9 mouse cellular contexts compared by ENCODE assay signal in genomic region chr6:58770654-58771218, GRCm38 (mm10).
DNase-seq lines count a peak whose midpoint lies in the region; ATAC-seq and TF ChIP-seq lines count a peak whose summit lies in the region.
"Had no signal": no experiment of that assay in that cellular context is flagged by ENCODE, and none has a peak within 500 bp of the region (broad histone marks: within the 10 kb centered on the region; RNA-seq: fewer than 3 reads in every experiment).

No protein-coding gene starts in this region.

- H3K4me3 ChIP-seq in liver, adult 2 months (ENCODE audit: insufficient read depth, low read depth, low read length), result no peak overlapping the region
- H3K4me3 ChIP-seq in neural tube, embryonic 11.5 days (ENCODE audit: low read depth, low read length), result no peak overlapping the region
- H3K4me3 ChIP-seq: heart, embryonic 15.5 days had no signal

- peaks cover 1% of the 10 kb centered on the region; the same call in 1 of the 2 replicates for H3K4me1 ChIP-seq in liver, adult 2 months (ENCODE audit: control insufficient read depth, insufficient read depth, low read length)
- H3K4me1 ChIP-seq in neural tube, embryonic 11.5 days (ENCODE audit: control insufficient read depth, insufficient read depth, low read length), result no peaks in the 10 kb centered on the region

- H3K79me2 ChIP-seq in liver, adult 2 months (ENCODE audit: control insufficient read depth, insufficient read depth, low read length), result no peaks in the 10 kb centered on the region

- ATAC-seq in neural tube, embryonic 11.5 days (ENCODE audit: insufficient read depth, low FRiP score, low TSS enrichment), result peak; percentile 53; the same call in 1 of the 2 replicates

- no peaks in the 10 kb centered on the region for H3K27me3 ChIP-seq in liver, adult 2 months (ENCODE audit: control insufficient read depth, insufficient read depth, low read length)
- no peaks in the 10 kb centered on the region for H3K27me3 ChIP-seq in neural tube, embryonic 11.5 days (ENCODE audit: control insufficient read depth, insufficient read depth, low read length)
- H3K27me3 ChIP-seq: heart, embryonic 15.5 days had no signal

- no peak overlapping the region for H3K9ac ChIP-seq in liver, adult 2 months (ENCODE audit: low read depth, low read length)
- no peak overlapping the region for H3K9ac ChIP-seq in neural tube, embryonic 11.5 days (ENCODE audit: low read length)
- H3K9ac ChIP-seq: heart, embryonic 15.5 days had no signal

- DNase-seq in A20 (ENCODE audit: low read depth, low spot score), result peak; percentile 54
- DNase-seq in T-cell, adult 2 months (ENCODE audit: low spot score), result peak; percentile 52
- peak; percentile 55 to 76 for DNase-seq in cerebellum, postnatal 25 days
- peak; percentile 59 to 71 for DNase-seq in frontal cortex, postnatal 36 days (ENCODE audit: low spot score in 2 of 2)
- DNase-seq in kidney, adult 8-10 months, result peak; percentile 12 to 52
- peak; percentile 71 for DNase-seq in liver, adult 2 months (ENCODE audit: extremely low read depth, low read depth, low spot score)
- peak; percentile 75 for DNase-seq in neural tube, embryonic 11.5 days (ENCODE audit: low spot score)
- peak; percentile 69 for DNase-seq in thymus, postnatal 0 days (ENCODE audit: low spot score)

- TF ChIP-seq CTCF in liver, adult 2 months (IDR thresholded peaks at IDR 0.05; ENCODE audit: low read depth, low read length), result peak; percentile 53

- WGBS in liver, adult 2 months, result 19% methylated on average over 8 of the region's 8 CpGs
- 26% methylated on average over 8 of the region's 8 CpGs for WGBS in neural tube, embryonic 11.5 days

- no peak overlapping the region for H3K27ac ChIP-seq in liver, adult 2 months (replicated peaks; ENCODE audit: insufficient read depth, low read depth, low read length)
- no peak overlapping the region for H3K27ac ChIP-seq in neural tube, embryonic 11.5 days (ENCODE audit: low read depth, low read length)
- H3K27ac ChIP-seq: heart, embryonic 15.5 days had no signal

- H3K36me3 ChIP-seq in liver, adult 2 months (ENCODE audit: control insufficient read depth, insufficient read depth, low read length), result no peaks in the 10 kb centered on the region
- H3K36me3 ChIP-seq in neural tube, embryonic 11.5 days (ENCODE audit: control insufficient read depth, insufficient read depth, low read length), result no peaks in the 10 kb centered on the region
- H3K36me3 ChIP-seq: heart, embryonic 15.5 days had no signal

- no peak for TF ChIP-seq POLR2A in liver, adult 2 months (IDR thresholded peaks at IDR 0.05; ENCODE audit: extremely low read depth, insufficient read depth, low read length)

- no peak overlapping the region for H3K4me2 ChIP-seq in neural tube, embryonic 11.5 days (ENCODE audit: low read depth)
- H3K4me2 ChIP-seq: heart, embryonic 15.5 days had no signal

- H3K9me3 ChIP-seq in neural tube, embryonic 11.5 days (ENCODE audit: control insufficient read depth, low read length), result no peaks in the 10 kb centered on the region
- H3K9me3 ChIP-seq: heart, embryonic 15.5 days had no signal
